Mouse (Mus musculus) midbrain, postnatal 0 days (tissue): Measurements from ENCODE around the gene BC025446. TPM values are rescaled to one million over a fixed set of nuclear protein-coding genes. Genes with fewer than 3 reads are reported as not detected.

Experiments used
- ATAC-seq: fragments of 200-750 bp; cut with Nextera tagmentation; 2 replicates; pipeline ENCODE4 v1.8.0; 2017; ENCODE audit warnings: moderate number of reproducible peaks, mild to moderate bottlenecking, moderate TSS enrichment, moderate library complexity; ENCODE audit not compliant: low FRiP score
- DNase-seq: peaks from one replicate; pipeline ENCODE4 v3.0.0-alpha.2; 2015; ENCODE audit warnings: low spot score
- H3K27ac ChIP-seq: fragments of 300-500 bp; sonication (generic); 2 replicates; pipeline ENCODE4 v1.5.1; 2014; ENCODE audit warnings: low read depth, mild to moderate bottlenecking, low read length, mixed read lengths
- H3K27me3 ChIP-seq: fragments of 300-500 bp; sonication (generic); 2 replicates; pipeline ENCODE4 v1.6.1; 2014; ENCODE audit warnings: low read length, control low read depth, mixed read lengths; ENCODE audit not compliant: insufficient read depth
- H3K36me3 ChIP-seq: fragments of 300-500 bp; sonication (generic); 2 replicates; pipeline ENCODE4 v1.6.1; 2014; ENCODE audit warnings: low read length, control low read depth, mixed read lengths; ENCODE audit not compliant: insufficient read depth
- H3K4me1 ChIP-seq: fragments of 300-500 bp; sonication (generic); 2 replicates; pipeline ENCODE4 v1.6.1; 2014; ENCODE audit warnings: mild to moderate bottlenecking, control low read depth, antibody characterized with exemption, low read length, mixed read lengths; ENCODE audit not compliant: insufficient read depth
- H3K4me2 ChIP-seq: fragments of 300-500 bp; sonication (generic); 2 replicates; pipeline ENCODE4 v1.6.1; 2014; ENCODE audit warnings: low read depth, mild to moderate bottlenecking, low read length, mixed read lengths; ENCODE audit not compliant: poor library complexity, severe bottlenecking
- H3K4me3 ChIP-seq: fragments of 300-500 bp; sonication (generic); 2 replicates; pipeline ENCODE4 v1.5.1; 2014; ENCODE audit warnings: low read depth, mild to moderate bottlenecking, low read length, moderate library complexity
- H3K9ac ChIP-seq: fragments of 300-500 bp; sonication (generic); replicated peaks from 2 replicates; pipeline ENCODE4 v1.6.1; 2014; ENCODE audit warnings: mild to moderate bottlenecking, low read length, moderate library complexity, mixed read lengths; ENCODE audit not compliant: poor library complexity, severe bottlenecking
- H3K9me3 ChIP-seq: fragments of 300-500 bp; sonication (generic); 2 replicates; pipeline ENCODE4 v1.6.1; 2016; ENCODE audit warnings: low read length, control low read depth
- CTCF ChIP-seq: IDR thresholded peaks from 2 replicates; pipeline ENCODE4 v1.5.1; 2016; ENCODE audit warnings: antibody characterized with exemption, mild to moderate bottlenecking
- WGBS: fragments of 180-500 bp; shearing (Covaris S2); extraction: QIAGEN DNeasy Blood & Tissue Kit; methylation state at CpG from one replicate; pipeline ENCODE4 v1.1.7; 2014; 5-methylcytosine and 5-hydroxymethylcytosine counted together
- polyA plus RNA-seq: library from polyadenylated mRNA; unstranded; fragments of >200 nt; fragmentation: Nextera tagmentation; extraction: Ambion mirVana; gene quantifications from 2 replicates; pipeline ENCODE4 v1.2.1, GENCODE M21; 2015
- total RNA-seq: library from RNA; depleted of rRNA; stranded (reverse); fragments of >200 nt; gene quantifications from 2 replicates; pipeline ENCODE4 v1.2.3, GENCODE M21; 2014

Gene BC025446
- total and polyA plus RNA-seq, 2 experiments from 2014 or later = not detected

GRCm38 (mm10) chr15:75266626-75267025 lies 50.5 kb downstream of the BC025446 start:
- Histone ChIP-seq H3K27me3 (no peaks in the 10 kb centered on the region), H3K27ac (no peak overlapping the region), H3K9ac (no peak overlapping the region), H3K9me3 (no peaks in the 10 kb centered on the region), H3K36me3 (no peaks in the 10 kb centered on the region), H3K4me1 (no peaks in the 10 kb centered on the region), H3K4me2 (no peak overlapping the region), H3K4me3 (no peak overlapping the region)
- TF ChIP-seq CTCF = no peak
- WGBS = 64% methylated on average over 1 of the region's 1 CpGs
- ATAC-seq = no peak
- DNase-seq = no peak

GRCm38 (mm10) chr15:75268121-75268520 lies 51.9 kb downstream of the BC025446 start, which contains the start of gene Ly6f:
Gene Ly6f (plus strand): TSS chr15:75268421.
- Histone ChIP-seq H3K27ac (no peak within 1 kb of the TSS), H3K4me3 (no peak within 1 kb of the TSS), H3K9ac (no peak within 1 kb of the TSS), H3K27me3 (no peaks in the 10 kb centered on the region), H3K9me3 (no peaks in the 10 kb centered on the region), H3K4me2 (no peak within 1 kb of the TSS), H3K36me3 (no peaks in the 10 kb centered on the region), H3K4me1 (no peaks in the 10 kb centered on the region)
- ATAC-seq (no peak), DNase-seq (no peak)
- no peak for TF ChIP-seq CTCF

GRCm38 (mm10) chr15:75268916-75269829 lies 53.0 kb downstream of the BC025446 start:
- no peak overlapping the region for H3K4me2 ChIP-seq
- no peaks in the 10 kb centered on the region for H3K27me3 ChIP-seq
- H3K36me3 ChIP-seq = no peaks in the 10 kb centered on the region
- no peaks in the 10 kb centered on the region for H3K4me1 ChIP-seq
- H3K9ac ChIP-seq = no peak overlapping the region
- H3K4me3 ChIP-seq = no peak overlapping the region
- TF ChIP-seq CTCF = no peak
- WGBS = 76% methylated on average over 5 of the region's 5 CpGs
- DNase-seq (no peak), ATAC-seq (no peak)
- H3K9me3 ChIP-seq = no peaks in the 10 kb centered on the region
- no peak overlapping the region for H3K27ac ChIP-seq

GRCm38 (mm10) chr15:75270169-75270568 lies 54.0 kb downstream of the BC025446 start:
- Histone ChIP-seq H3K9ac (no peak overlapping the region), H3K4me1 (no peaks in the 10 kb centered on the region), H3K27me3 (no peaks in the 10 kb centered on the region), H3K4me2 (no peak overlapping the region), H3K36me3 (no peaks in the 10 kb centered on the region), H3K9me3 (no peaks in the 10 kb centered on the region), H3K4me3 (no peak overlapping the region), H3K27ac (no peak overlapping the region)
- no peak for DNase-seq
- TF ChIP-seq CTCF = no peak
- no peak for ATAC-seq

GRCm38 (mm10) chr15:75270691-75271362 lies 54.7 kb downstream of the BC025446 start:
- H3K9ac ChIP-seq = no peak overlapping the region
- 76% methylated on average over 3 of the region's 3 CpGs for WGBS
- ATAC-seq (no peak), DNase-seq (no peak)
- no peaks in the 10 kb centered on the region for H3K4me1 ChIP-seq
- H3K9me3 ChIP-seq = no peaks in the 10 kb centered on the region
- no peak overlapping the region for H3K4me3 ChIP-seq
- TF ChIP-seq CTCF = no peak
- H3K36me3 ChIP-seq = no peaks in the 10 kb centered on the region
- no peak overlapping the region for H3K27ac ChIP-seq
- no peak overlapping the region for H3K4me2 ChIP-seq
- no peaks in the 10 kb centered on the region for H3K27me3 ChIP-seq

GRCm38 (mm10) chr15:75271426-75271825 lies 55.2 kb downstream of the BC025446 start:
- Histone ChIP-seq H3K27ac (no peak overlapping the region), H3K27me3 (no peaks in the 10 kb centered on the region), H3K4me2 (no peak overlapping the region), H3K9me3 (no peaks in the 10 kb centered on the region), H3K36me3 (no peaks in the 10 kb centered on the region), H3K9ac (no peak overlapping the region), H3K4me1 (no peaks in the 10 kb centered on the region), H3K4me3 (no peak overlapping the region)
- no peak for TF ChIP-seq CTCF
- WGBS = 66% methylated on average over 1 of the region's 1 CpGs
- DNase-seq = no peak
- ATAC-seq = no peak
